Mouse (Mus musculus) forebrain, postnatal 0 days (tissue): ENCODE results near the gene Tcf7l1. TPM values are rescaled to one million over a fixed set of nuclear protein-coding genes. Genes with fewer than 3 reads are reported as not detected.
A peak's percentile ranks its signal among the peaks of the same experiment; 100 is the strongest.

ENCODE experiments used
- ATAC-seq: fragments of 200-750 bp; cut with Nextera tagmentation; 2 replicates; pipeline ENCODE4 v1.8.0; 2017; ENCODE audit warnings: mild to moderate bottlenecking, moderate library complexity
- DNase-seq: peaks from one replicate; pipeline ENCODE4 v3.0.0-alpha.2; 2015
- H3K27ac ChIP-seq: fragments of 300-500 bp; sonication (generic); 2 replicates; pipeline ENCODE4 v1.5.1; 2014; ENCODE audit warnings: low read depth, mild to moderate bottlenecking, antibody characterized with exemption, low read length, moderate library complexity, mixed read lengths
- H3K27me3 ChIP-seq: fragments of 300-500 bp; sonication (generic); 2 replicates; pipeline ENCODE4 v1.6.1; 2014; ENCODE audit warnings: mild to moderate bottlenecking, low read length, mixed read lengths; ENCODE audit not compliant: insufficient read depth
- H3K36me3 ChIP-seq: fragments of 300-500 bp; sonication (generic); 2 replicates; pipeline ENCODE4 v1.6.1; 2014; ENCODE audit warnings: mild to moderate bottlenecking, moderate library complexity; ENCODE audit not compliant: insufficient read depth
- H3K4me1 ChIP-seq: fragments of 300-500 bp; sonication (generic); 2 replicates; pipeline ENCODE4 v1.6.1; 2014; ENCODE audit warnings: antibody characterized with exemption; ENCODE audit not compliant: insufficient read depth
- H3K4me2 ChIP-seq: fragments of 300-500 bp; sonication (generic); 2 replicates; pipeline ENCODE4 v1.6.1; 2014; ENCODE audit warnings: low read depth, mild to moderate bottlenecking, moderate library complexity
- H3K4me3 ChIP-seq: fragments of 300-500 bp; sonication (generic); 2 replicates; pipeline ENCODE4 v1.5.1; 2014; ENCODE audit warnings: low read depth, low read length, mixed read lengths
- H3K9ac ChIP-seq: fragments of 300-500 bp; sonication (generic); 2 replicates; pipeline ENCODE4 v1.6.1; 2014; ENCODE audit warnings: mild to moderate bottlenecking
- H3K9me3 ChIP-seq: fragments of 300-500 bp; sonication (generic); 2 replicates; pipeline ENCODE4 v1.6.1; 2016; ENCODE audit warnings: low read length
- CTCF ChIP-seq: sonication (generic); IDR thresholded peaks from 2 replicates; pipeline ENCODE4 v1.5.1; 2016; ENCODE audit warnings: antibody characterized with exemption, control low read depth, low read depth
- WGBS: fragments of 180-500 bp; shearing (Covaris S2); extraction: QIAGEN DNeasy Blood & Tissue Kit; methylation state at CpG from one replicate; pipeline ENCODE4 v1.1.7; 2014; 5-methylcytosine and 5-hydroxymethylcytosine counted together
- polyA plus RNA-seq: library from polyadenylated mRNA; unstranded; fragments of >200 nt; fragmentation: Nextera tagmentation; extraction: Ambion mirVana; gene quantifications from 2 replicates; pipeline ENCODE4 v1.2.1, GENCODE M21; 2015
- total RNA-seq: library from RNA; depleted of rRNA; stranded (reverse); fragments of >200 nt; gene quantifications from 2 replicates; pipeline ENCODE4 v1.2.3, GENCODE M21; 2014

Tcf7l1 gene
- total and polyA plus RNA-seq, 2 experiments from 2014 or later = 1.1 to 4.5 TPM

DNA sequence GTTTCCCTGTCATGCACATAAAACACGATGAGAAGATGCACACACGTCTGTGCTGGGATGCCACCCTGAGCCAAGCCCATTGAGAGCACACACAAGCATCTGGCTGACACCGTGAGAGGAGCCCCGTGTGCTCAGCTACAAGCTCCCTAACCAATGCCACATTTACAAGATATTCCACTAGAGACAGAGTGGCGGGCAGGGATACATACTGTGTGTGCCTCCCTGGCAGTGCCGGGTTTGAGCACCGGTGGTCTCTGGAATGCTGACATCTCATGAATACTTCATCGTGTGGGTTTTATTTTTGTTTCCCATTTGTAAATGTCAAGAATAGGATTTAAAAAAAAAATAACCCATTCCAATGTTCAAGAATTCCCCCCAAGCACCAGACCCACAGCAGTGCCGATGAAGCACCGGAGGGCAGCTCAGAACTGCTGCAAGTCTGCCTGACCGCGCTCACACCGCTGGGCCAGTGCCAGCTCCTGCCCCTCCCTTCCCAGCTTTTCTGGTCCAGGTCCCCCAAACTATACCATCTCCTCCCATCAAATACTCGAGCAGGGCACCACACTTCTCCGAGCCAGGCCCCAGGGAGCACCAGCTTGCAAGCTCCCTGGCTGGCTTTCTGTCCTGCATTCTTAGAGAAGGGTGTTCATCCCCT lies 65.2 kb downstream of the Tcf7l1 start:
- H3K9ac ChIP-seq = no peak overlapping the region
- peak; percentile 40; the same call in 1 of the 2 replicates for ATAC-seq

GRCm38 (mm10) chr6:72723143-72723542 lies 65.9 kb downstream of the Tcf7l1 start:
- ATAC-seq (no peak), DNase-seq (no peak)
- Histone ChIP-seq H3K9ac (no peak overlapping the region), H3K4me3 (no peak overlapping the region), H3K27ac (no peak overlapping the region), H3K36me3 (no peaks in the 10 kb centered on the region), H3K27me3 (no peaks in the 10 kb centered on the region), H3K4me2 (no peak overlapping the region), H3K9me3 (no peaks in the 10 kb centered on the region), H3K4me1 (0 out of 2 replicates have a peak, but pooled peaks cover 4% of the 10 kb centered on the region)
- whole genome bisulfite sequencing = 95% methylated on average over 4 of the region's 4 CpGs
- no peak for TF ChIP-seq CTCF

More for the DNA sequence above, 65.2 kb downstream of the Tcf7l1 start:
- 41% methylated on average over 15 of the region's 15 CpGs for WGBS
- no peak for DNase-seq
- Histone ChIP-seq H3K27me3 (no peaks in the 10 kb centered on the region), H3K4me1 (0 out of 2 replicates have a peak, but pooled peaks cover 4% of the 10 kb centered on the region), H3K4me2 (no peak overlapping the region), H3K4me3 (no peak overlapping the region), H3K36me3 (no peaks in the 10 kb centered on the region), H3K27ac (no peak overlapping the region), H3K9me3 (no peaks in the 10 kb centered on the region)
- no peak for TF ChIP-seq CTCF

- ATAC-seq (no peak), DNase-seq (no peak)
- Histone ChIP-seq H3K27ac (no peak overlapping the region), H3K36me3 (no peaks in the 10 kb centered on the region), H3K4me2 (no peak overlapping the region), H3K9ac (no peak overlapping the region), H3K27me3 (no peaks in the 10 kb centered on the region), H3K9me3 (no peaks in the 10 kb centered on the region), H3K4me1 (0 out of 2 replicates have a peak, but pooled peaks cover 4% of the 10 kb centered on the region), H3K4me3 (no peak overlapping the region)
- WGBS = 88% methylated on average over 3 of the region's 3 CpGs
- TF ChIP-seq CTCF = no peak
These were observed 68.2 kb downstream of the Tcf7l1 start for GRCm38 (mm10) chr6:72720852-72721251.

DNA sequence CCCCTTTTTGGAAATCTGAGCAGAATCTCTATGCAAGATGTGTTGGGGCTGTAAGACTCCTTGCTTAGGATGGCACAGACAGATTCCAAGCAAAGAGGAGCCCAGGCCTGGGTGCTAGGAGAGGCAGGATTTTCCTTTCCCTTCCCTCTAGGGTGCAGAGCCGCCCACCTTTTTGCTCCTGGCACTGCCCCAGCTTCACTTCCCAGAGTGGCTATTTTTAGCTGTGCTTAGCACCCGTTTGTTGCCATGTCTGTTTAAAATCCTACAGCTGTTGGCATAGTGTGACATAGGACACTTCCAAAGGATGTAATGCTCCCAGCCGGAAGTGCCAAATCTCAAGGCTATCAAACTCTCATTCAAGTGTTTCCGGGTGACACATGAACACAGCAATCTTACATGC lies 74.3 kb downstream of the Tcf7l1 start:
- Histone ChIP-seq H3K4me1 (peaks cover 16% of the 10 kb centered on the region), H3K4me3 (no peak overlapping the region), H3K9ac (no peak overlapping the region), H3K9me3 (no peaks in the 10 kb centered on the region), H3K27me3 (no peaks in the 10 kb centered on the region), H3K4me2 (no peak overlapping the region), H3K27ac (no peak overlapping the region), H3K36me3 (no peaks in the 10 kb centered on the region)
- no peak for TF ChIP-seq CTCF
- peak; percentile 52 for DNase-seq
- 27% methylated on average over 4 of the region's 4 CpGs for WGBS
- ATAC-seq = peak; percentile 32; the same call in 1 of the 2 replicates

DNA sequence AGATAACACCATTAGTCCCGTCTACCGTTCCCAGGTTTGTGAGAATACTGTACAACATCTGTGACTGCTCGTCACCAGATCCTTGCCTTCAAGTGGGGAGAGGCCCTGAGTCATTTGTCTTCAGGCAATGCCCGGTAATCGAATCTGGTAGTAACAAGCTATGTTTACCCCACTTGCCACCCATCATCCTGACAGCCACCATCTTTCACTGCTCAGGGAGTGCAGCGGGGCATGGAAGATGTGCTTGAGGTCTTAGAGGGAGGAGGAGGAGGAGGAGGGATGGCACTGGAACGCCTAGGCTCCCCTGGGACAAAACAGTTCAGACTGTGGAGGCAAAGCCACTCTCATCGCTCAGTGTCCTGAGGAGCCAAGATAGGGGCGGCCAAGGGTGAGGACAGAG lies 74.8 kb downstream of the Tcf7l1 start:
- no peak overlapping the region for H3K9ac ChIP-seq
- H3K9me3 ChIP-seq = no peaks in the 10 kb centered on the region
- H3K27ac ChIP-seq = no peak overlapping the region
- TF ChIP-seq CTCF = no peak
- DNase-seq = no peak
- no peaks in the 10 kb centered on the region for H3K36me3 ChIP-seq
- 46% methylated on average over 9 of the region's 9 CpGs for WGBS
- no peak overlapping the region for H3K4me3 ChIP-seq
- no peak for ATAC-seq
- H3K27me3 ChIP-seq = no peaks in the 10 kb centered on the region
- peaks cover 16% of the 10 kb centered on the region for H3K4me1 ChIP-seq
- H3K4me2 ChIP-seq = no peak overlapping the region

DNA sequence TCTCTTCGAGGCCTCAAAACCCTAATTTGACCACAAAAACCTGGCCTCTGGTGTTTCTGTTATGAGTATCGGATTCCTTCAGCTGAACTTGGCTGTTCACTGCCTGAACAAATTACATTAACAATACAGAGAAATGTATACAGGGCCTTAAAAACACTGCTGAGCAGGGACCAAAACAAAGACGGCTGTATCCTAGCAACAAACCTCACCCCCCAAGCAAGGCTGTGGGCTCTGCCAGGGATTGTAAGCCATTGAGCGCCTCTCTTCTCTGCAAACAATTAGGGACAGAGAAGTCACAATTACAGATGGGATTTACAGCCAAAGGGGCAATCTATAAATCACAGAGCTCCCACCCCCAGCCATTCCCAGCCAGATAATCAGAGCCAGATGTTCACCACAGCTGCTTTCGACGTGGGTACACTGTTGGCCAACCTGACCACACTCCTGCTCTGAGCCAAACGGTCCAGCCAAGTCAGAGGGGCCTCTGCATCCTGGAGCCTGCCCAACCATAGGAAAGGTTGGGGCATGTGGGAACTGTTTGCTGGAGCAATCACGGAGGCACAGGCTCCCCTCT lies 77.5 kb downstream of the Tcf7l1 start:
- Histone ChIP-seq H3K9ac (no peak overlapping the region), H3K36me3 (no peaks in the 10 kb centered on the region), H3K27ac (peak overlapping the region; percentile 25), H3K4me1 (peaks cover 16% of the 10 kb centered on the region), H3K9me3 (no peaks in the 10 kb centered on the region), H3K4me2 (no peak overlapping the region), H3K27me3 (no peaks in the 10 kb centered on the region), H3K4me3 (no peak overlapping the region)
- TF ChIP-seq CTCF = no peak
- peak; percentile 83 for DNase-seq
- ATAC-seq = peak; percentile 92
- 5% methylated on average over 8 of the region's 8 CpGs for WGBS

DNA sequence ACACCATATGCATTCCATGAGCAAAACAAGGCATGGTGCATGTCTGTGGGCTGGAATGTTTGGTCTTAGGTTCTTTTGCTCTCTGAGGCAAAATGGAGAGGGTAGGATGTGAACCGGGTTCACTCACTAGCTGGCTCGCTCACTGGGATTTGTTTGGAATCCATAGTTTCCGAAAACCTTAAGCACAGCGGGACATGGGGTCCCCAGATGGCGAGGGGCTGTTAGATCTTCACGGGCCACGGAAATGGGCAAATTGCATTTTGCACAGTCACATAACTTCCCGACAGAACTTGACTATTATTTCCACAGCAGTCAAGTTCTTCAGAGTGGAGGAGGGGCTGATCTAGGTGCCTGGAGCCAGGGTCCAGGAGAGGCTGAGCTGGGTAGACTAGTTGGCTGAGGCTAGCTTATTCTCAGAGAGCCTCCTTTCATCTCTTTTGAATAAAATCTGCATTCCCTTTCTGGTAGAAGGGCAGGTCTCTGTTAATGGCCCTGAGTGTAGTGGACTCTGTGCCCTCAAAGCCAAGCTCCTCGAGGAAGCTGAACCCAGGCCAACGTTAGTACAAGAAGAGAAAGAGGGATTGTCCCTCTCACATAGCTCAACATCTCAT lies 78.1 kb downstream of the Tcf7l1 start:
- Histone ChIP-seq H3K27ac (peak overlapping the region; percentile 25), H3K9ac (no peak overlapping the region), H3K36me3 (no peaks in the 10 kb centered on the region), H3K9me3 (no peaks in the 10 kb centered on the region), H3K4me1 (peaks cover 16% of the 10 kb centered on the region), H3K4me3 (no peak overlapping the region), H3K27me3 (no peaks in the 10 kb centered on the region), H3K4me2 (no peak overlapping the region)
- no peak for TF ChIP-seq CTCF
- WGBS = 28% methylated on average over 10 of the region's 10 CpGs
- no peak for DNase-seq
- peak; percentile 65 for ATAC-seq
